Mouse (Mus musculus): ENCODE results near the gene Ino80d.

GRCm38 (mm10) chr1:63137971-63138370 is 23.5 kb upstream of the Ino80d start:
- TF ChIP-seq CTCF (IDR thresholded peaks at IDR 0.05; ENCODE audit: low read depth, low read length) (no peak), GATA1 (IDR thresholded peaks at IDR 0.05; ENCODE audit: borderline replicate concordance, low read length) (no peak), TAL1 (conservative IDR thresholded peaks at IDR 0.05; ENCODE audit: low read depth, low read length) (no peak), POLR2AphosphoS5 (IDR thresholded peaks at IDR 0.05; ENCODE audit: insufficient replicate concordance, low read depth, low read length) (no peak), GATA2 (IDR thresholded peaks at IDR 0.05; ENCODE audit: borderline replicate concordance, low read depth, low read length) (no peak)
